ENCODE assay signal across 8 mouse cellular contexts in the genomic region with DNA sequence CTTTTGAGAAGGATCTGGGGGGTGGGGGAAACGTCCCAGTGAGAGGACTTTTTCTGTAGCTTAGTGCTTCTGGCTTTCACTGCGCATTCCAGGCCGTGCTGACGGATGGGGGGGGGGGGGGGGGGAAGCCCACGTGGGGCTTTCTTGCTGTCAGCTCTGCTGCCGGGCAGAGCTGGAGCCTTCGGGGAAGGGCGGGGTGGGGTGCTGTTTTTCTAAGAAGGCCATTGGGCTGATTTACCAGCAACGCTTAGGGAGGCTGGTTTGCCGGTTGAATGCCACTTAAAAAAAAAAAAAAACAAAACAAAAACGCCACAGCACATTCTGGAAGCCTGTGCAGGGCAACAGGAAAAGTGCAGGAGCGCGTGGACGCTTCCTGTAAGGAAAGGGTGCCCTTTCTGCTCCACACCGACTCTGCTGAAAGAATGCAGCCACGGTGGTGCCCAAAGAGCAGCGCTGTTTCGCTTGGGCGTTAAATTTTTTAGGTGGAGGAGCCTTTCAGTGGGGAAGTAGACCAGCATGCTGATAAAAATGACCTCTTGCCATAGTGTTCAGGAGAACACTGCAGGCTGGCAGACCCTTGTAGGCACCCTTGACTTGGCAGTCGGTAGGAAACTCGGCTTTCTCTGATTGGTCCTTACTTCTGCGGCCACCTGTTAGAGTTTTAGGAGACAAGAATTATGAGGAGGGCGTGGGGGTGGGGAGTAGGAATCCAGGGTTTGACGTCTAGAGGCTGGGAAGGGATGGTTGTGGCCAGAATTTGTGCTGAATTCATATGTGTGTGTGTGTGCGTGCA. TPM values are rescaled to one million over a fixed set of nuclear protein-coding genes. Genes with fewer than 3 reads are reported as not detected.
DNase-seq lines count a peak whose midpoint lies in the region; ATAC-seq and TF ChIP-seq lines count a peak whose summit lies in the region.

No protein-coding gene starts in this region.

- peak overlapping the region; percentile 67 for H3K27ac ChIP-seq in testis, adult 2 months (ENCODE audit: control insufficient read depth, insufficient read depth, low read depth, low read length)
- peak overlapping the region; percentile 5; the same call in 1 of the 2 replicates for H3K27ac ChIP-seq in embryonic facial prominence, embryonic 13.5 days
- peak overlapping the region; percentile 87 for H3K27ac ChIP-seq in hindbrain, embryonic 15.5 days (replicated peaks)
- peak overlapping the region; percentile 98 for H3K27ac ChIP-seq in liver, embryonic 13.5 days
- peak overlapping the region; percentile 89 for H3K27ac ChIP-seq in neural tube, embryonic 13.5 days (replicated peaks)

- H3K4me3 ChIP-seq in testis, adult 2 months (ENCODE audit: control insufficient read depth, low read depth, low read length), result no peak overlapping the region
- peak overlapping the region; percentile 66 for H3K4me3 ChIP-seq in embryonic facial prominence, embryonic 13.5 days
- H3K4me3 ChIP-seq in hindbrain, embryonic 15.5 days, result peak overlapping the region; percentile 55
- peak overlapping the region; percentile 88 for H3K4me3 ChIP-seq in liver, embryonic 13.5 days (replicated peaks)
- peak overlapping the region; percentile 69 for H3K4me3 ChIP-seq in neural tube, embryonic 13.5 days

- H3K4me2 ChIP-seq in embryonic facial prominence, embryonic 13.5 days, result peak overlapping the region; percentile 96
- H3K4me2 ChIP-seq in hindbrain, embryonic 15.5 days, result peak overlapping the region; percentile 100
- peak overlapping the region; percentile 100 for H3K4me2 ChIP-seq in liver, embryonic 13.5 days
- H3K4me2 ChIP-seq in neural tube, embryonic 13.5 days, result peak overlapping the region; percentile 86

- H3K9ac ChIP-seq in embryonic facial prominence, embryonic 13.5 days, result 0 out of 2 replicates have a peak overlapping the region, but pooled peaks have one; percentile 36
- no peak overlapping the region for H3K9ac ChIP-seq in hindbrain, embryonic 15.5 days
- peak overlapping the region; percentile 90 for H3K9ac ChIP-seq in liver, embryonic 13.5 days
- H3K9ac ChIP-seq in neural tube, embryonic 13.5 days, result peak overlapping the region; percentile 81

- H3K27me3 ChIP-seq in testis, adult 2 months (ENCODE audit: control insufficient read depth, insufficient read depth, low read length), result no peaks in the 10 kb centered on the region
- H3K27me3 ChIP-seq in embryonic facial prominence, embryonic 13.5 days, result peaks cover 10% of the 10 kb centered on the region; the same call in 1 of the 2 replicates
- H3K27me3 ChIP-seq in hindbrain, embryonic 15.5 days, result peaks cover 8% of the 10 kb centered on the region; the same call in 1 of the 2 replicates
- no peaks in the 10 kb centered on the region for H3K27me3 ChIP-seq in liver, embryonic 13.5 days
- H3K27me3 ChIP-seq in neural tube, embryonic 13.5 days, result peaks cover 32% of the 10 kb centered on the region

- TF ChIP-seq POLR2A in testis, adult 2 months (IDR thresholded peaks at IDR 0.05; ENCODE audit: control insufficient read depth, low read depth, low read length), result 0 out of 2 replicates have a peak, but pooled peaks have one; percentile 11

- WGBS in embryonic facial prominence, embryonic 13.5 days, result 5% methylated on average over 24 of the region's 25 CpGs
- 5% methylated on average over 25 of the region's 25 CpGs for WGBS in hindbrain, embryonic 15.5 days
- 4% methylated on average over 24 of the region's 25 CpGs for WGBS in liver, embryonic 13.5 days (ENCODE audit: insufficient replicate concordance)
- 4% methylated on average over 22 of the region's 25 CpGs for WGBS in neural tube, embryonic 13.5 days

- no peak for ATAC-seq in embryonic facial prominence, embryonic 13.5 days (ENCODE audit: insufficient number of reproducible peaks, insufficient read depth, low FRiP score, low TSS enrichment, low read depth)
- ATAC-seq in hindbrain, embryonic 15.5 days (ENCODE audit: low FRiP score, low read depth), result no peak
- ATAC-seq in liver, embryonic 13.5 days (ENCODE audit: low read depth), result peak; percentile 18
- no peak for ATAC-seq in neural tube, embryonic 13.5 days (ENCODE audit: low read depth)
- ATAC-seq in frontal cortex, adult (ENCODE audit: low TSS enrichment), result no peak

- TF ChIP-seq CTCF in testis, adult 2 months (IDR thresholded peaks at IDR 0.05; ENCODE audit: control insufficient read depth, insufficient read depth, insufficient replicate concordance, low read depth, low read length), result no peak

- no peak for DNase-seq in testis, postnatal 10 days (ENCODE audit: low spot score)
- DNase-seq in liver, embryonic 13.5 days, result peak; percentile 59
- DNase-seq in cerebellum, adult 9-11 months, result no peak

- H3K9me3 ChIP-seq in embryonic facial prominence, embryonic 13.5 days, result no peaks in the 10 kb centered on the region
- H3K9me3 ChIP-seq in hindbrain, embryonic 15.5 days, result no peaks in the 10 kb centered on the region
- no peaks in the 10 kb centered on the region for H3K9me3 ChIP-seq in liver, embryonic 13.5 days (replicated peaks)
- H3K9me3 ChIP-seq in neural tube, embryonic 13.5 days, result no peaks in the 10 kb centered on the region

- H3K36me3 ChIP-seq in testis, adult 2 months (ENCODE audit: control insufficient read depth, insufficient read depth, low read length), result no peaks in the 10 kb centered on the region
- H3K36me3 ChIP-seq in embryonic facial prominence, embryonic 13.5 days, result no peaks in the 10 kb centered on the region
- H3K36me3 ChIP-seq in hindbrain, embryonic 15.5 days, result no peaks in the 10 kb centered on the region
- no peaks in the 10 kb centered on the region for H3K36me3 ChIP-seq in liver, embryonic 13.5 days
- H3K36me3 ChIP-seq in neural tube, embryonic 13.5 days, result no peaks in the 10 kb centered on the region

- peaks cover 51% of the 10 kb centered on the region for H3K4me1 ChIP-seq in testis, adult 2 months (ENCODE audit: control insufficient read depth, insufficient read depth, low read length)
- H3K4me1 ChIP-seq in embryonic facial prominence, embryonic 13.5 days, result peaks cover 61% of the 10 kb centered on the region
- peaks cover 61% of the 10 kb centered on the region for H3K4me1 ChIP-seq in hindbrain, embryonic 15.5 days (replicated peaks)
- H3K4me1 ChIP-seq in liver, embryonic 13.5 days (replicated peaks), result peaks cover 83% of the 10 kb centered on the region
- peaks cover 56% of the 10 kb centered on the region for H3K4me1 ChIP-seq in neural tube, embryonic 13.5 days (replicated peaks)

RNA-seq across cellular contexts. Expression of a gene that starts 3.0 kb away (rescaled TPM):
- 13.0 and 13.6 TPM in 2 replicates for polyA plus RNA-seq in testis, adult 2 months (2012; rRNA removed)
- 50.6 and 55.5 TPM in 2 replicates for polyA plus RNA-seq in embryonic facial prominence, embryonic 13.5 days (2015; fragmentation: Nextera tagmentation; extraction: Ambion mirVana)
- 57.9 and 89.0 TPM in 2 replicates for polyA plus RNA-seq in hindbrain, embryonic 15.5 days (2015; fragmentation: Nextera tagmentation; extraction: Ambion mirVana)
- polyA plus RNA-seq in liver, embryonic 13.5 days (2015; fragmentation: Nextera tagmentation; extraction: Ambion mirVana), result 19.5 and 20.8 TPM in 2 replicates
- polyA plus RNA-seq in neural tube, embryonic 13.5 days (2015; fragmentation: Nextera tagmentation; extraction: Ambion mirVana), result 96.7 and 118 TPM in 2 replicates

RNA-seq across cellular contexts. Expression of a gene that starts 55.9 kb away (rescaled TPM):
- polyA plus RNA-seq in testis, adult 2 months (2012; rRNA removed), result 1.2 and 1.4 TPM in 2 replicates
- 7.3 and 9.3 TPM in 2 replicates for polyA plus RNA-seq in embryonic facial prominence, embryonic 13.5 days (2015; fragmentation: Nextera tagmentation; extraction: Ambion mirVana)
- polyA plus RNA-seq in hindbrain, embryonic 15.5 days (2015; fragmentation: Nextera tagmentation; extraction: Ambion mirVana), result 14.3 and 14.8 TPM in 2 replicates
- 6.0 and 7.6 TPM in 2 replicates for polyA plus RNA-seq in liver, embryonic 13.5 days (2015; fragmentation: Nextera tagmentation; extraction: Ambion mirVana)
- polyA plus RNA-seq in neural tube, embryonic 13.5 days (2015; fragmentation: Nextera tagmentation; extraction: Ambion mirVana), result 14.3 TPM in 2 replicates

Comparison
In these comparisons a context has a peak if more than half of its experiments do, and no peak if none do; other contexts are left out.
1. H3K27ac ChIP-seq: peak in every context shown above with its lines; median percentile 98 in liver, embryonic 13.5 days; 89 in neural tube, embryonic 13.5 days; 87 in hindbrain, embryonic 15.5 days; 67 in testis, adult 2 months; 5 in embryonic facial prominence, embryonic 13.5 days.